Comparison of ENCODE assay signal across 18 mouse cellular contexts in genomic region chr8:82327986-82328652, GRCm38 (mm10).
DNase-seq lines count a peak whose midpoint lies in the region; ATAC-seq lines count a peak whose summit lies in the region.
"Had no signal": no experiment of that assay in that cellular context is flagged by ENCODE, and none has a peak within 500 bp of the region (broad histone marks: within the 10 kb centered on the region; RNA-seq: fewer than 3 reads in every experiment).

No protein-coding gene starts in this region.

- intact Hi-C loops in left cerebral cortex, postnatal 36 days (cut with DNase I), result no loop called here
- intact Hi-C loops in heart, postnatal 36 days (cut with DNase I), result no loop called here

- no peak for DNase-seq in frontal cortex, postnatal 14 days (ENCODE audit: low spot score in 2 of 2)
- peak; percentile 35 for DNase-seq in right cerebral cortex, adult 18-20 months
- DNase-seq in right cerebral cortex, postnatal 4 days, result no peak
- DNase-seq in left cerebral cortex, postnatal 36 days (ENCODE audit: low spot score in 2 of 2), result peak; percentile 7 to 38
- DNase-seq in heart, postnatal 36 days, result no peak
- DNase-seq: adrenal gland, adult 8-10 months; cerebellum, adult 2 months; gastrocnemius, postnatal 36 days; heart, postnatal 4 days; kidney, adult 2 months; liver; thymus, adult 18-20 months; thymus, postnatal 36 days had no signal

- peak; percentile 74 for ATAC-seq in frontal cortex, adult (ENCODE audit: low TSS enrichment)
- no peak for ATAC-seq in inflammation-experienced regulatory T-cells, adult 6 months
- ATAC-seq: activated CD4-positive, CD25-positive, alpha-beta regulatory T cell, adult 4 months; forebrain, embryonic 15.5 days; lung, postnatal 0 days had no signal

Comparison
In these comparisons a context has a peak if more than half of its experiments do, and no peak if none do; other contexts are left out.
1. DNase-seq: peak in right cerebral cortex, adult 18-20 months (single experiment) and left cerebral cortex, postnatal 36 days (2 of 2); none in frontal cortex, postnatal 14 days (0 of 2), right cerebral cortex, postnatal 4 days (single experiment) and heart, postnatal 36 days (0 of 2).